Mouse (Mus musculus) layer of hippocampus, postnatal 25 days (tissue): ENCODE measurements around the gene Chpt1. TPM values are rescaled to one million over a fixed set of nuclear protein-coding genes. Genes with fewer than 3 reads are reported as not detected.

Source experiments
- DNase-seq, 2 experiments: peaks; one replicate each; pipeline ENCODE4 v3.0.0; 2022; ENCODE audit warnings: mixed read lengths in 2 of 2, low spot score in 1 of 2; ENCODE audit errors: extremely low spot score in 1 of 2
- total RNA-seq, 2 experiments: library from RNA; stranded (reverse); gene quantifications; 2 replicates each; pipeline ENCODE4 v1.2.3; 2021

Chpt1 gene
- total RNA-seq, 2 experiments from 2014 or later, result 40.0 to 40.5 TPM

GRCm38 (mm10) chr10:88409751-88410150 is 94.1 kb downstream of the Chpt1 start:
- DNase-seq, result no peak

DNA sequence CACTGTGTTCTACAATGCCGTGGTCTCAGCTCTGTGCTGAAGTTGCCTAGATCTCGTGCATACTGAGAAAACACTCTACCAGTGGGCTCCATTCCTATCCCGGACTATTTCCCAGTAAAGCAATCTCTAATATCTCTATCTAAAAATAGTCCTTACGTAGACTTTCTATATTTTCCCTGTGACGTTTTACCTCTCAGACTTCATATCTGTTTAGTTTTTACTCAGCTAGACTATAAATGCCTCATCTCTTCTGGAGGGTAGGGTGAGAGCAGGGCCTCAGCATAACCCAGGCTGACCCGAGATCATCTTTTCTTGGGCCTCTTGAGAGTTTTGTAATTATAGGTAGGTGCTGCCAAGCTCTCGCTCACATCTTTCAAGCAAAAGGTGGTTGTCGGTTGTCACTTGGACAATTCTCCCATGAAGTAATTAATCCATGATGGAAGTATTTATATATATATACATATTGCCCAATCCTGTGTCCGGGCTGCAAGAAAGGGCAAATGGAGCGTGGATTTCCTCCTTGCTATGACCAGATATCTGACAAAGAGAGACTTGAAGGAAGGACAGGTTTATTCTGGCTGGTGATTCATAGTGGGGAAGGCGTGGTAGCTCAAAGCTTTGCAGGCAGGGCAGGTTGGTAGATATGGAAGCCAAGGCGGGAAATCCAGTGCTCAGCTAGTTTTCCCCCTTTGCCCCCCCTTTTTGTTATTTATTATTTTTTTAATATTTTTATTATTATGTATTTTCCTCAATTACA is 95.8 kb downstream of the Chpt1 start:
- no peak for DNase-seq

- DNase-seq, result no peak
These were observed 98.1 kb downstream of the Chpt1 start for GRCm38 (mm10) chr10:88405812-88406211.

DNA sequence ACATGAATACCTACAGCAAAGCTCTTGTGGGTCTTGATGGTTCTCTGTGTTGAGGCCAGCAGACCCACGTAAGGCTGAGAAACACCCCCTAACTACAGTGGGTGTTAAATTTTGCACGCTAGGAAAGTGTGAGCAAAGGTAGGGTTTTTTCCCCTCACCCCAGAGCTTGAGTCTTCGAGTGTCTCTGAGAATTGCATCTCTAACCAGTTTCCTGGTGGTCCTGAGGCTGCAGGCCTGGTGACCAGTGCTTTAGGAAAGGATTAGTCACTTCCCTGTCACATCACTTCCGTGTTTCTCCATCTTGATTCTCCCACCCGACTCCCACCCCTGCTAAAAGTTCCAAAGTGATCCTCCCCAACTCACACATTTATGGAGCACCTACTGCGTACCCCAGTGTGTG is 99.7 kb downstream of the Chpt1 start:
- no peak for DNase-seq

DNA sequence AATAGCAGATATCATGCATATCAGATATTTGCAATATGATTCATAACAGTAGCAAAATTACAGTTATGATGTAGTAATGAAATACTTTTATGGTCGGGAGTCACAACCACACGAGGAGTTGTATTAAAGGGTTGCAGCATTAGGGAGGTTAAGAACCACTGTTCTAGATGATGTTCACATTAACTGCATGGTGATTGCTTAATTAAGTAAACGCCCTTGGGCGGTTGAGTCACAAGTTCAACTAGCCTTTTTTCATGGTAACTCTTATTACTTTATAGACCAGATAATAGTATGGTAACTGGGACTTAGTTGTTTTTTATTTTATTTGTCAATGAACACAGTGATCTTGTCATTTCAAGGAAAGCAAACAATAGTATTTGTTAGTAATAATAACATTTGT is 100.9 kb downstream of the Chpt1 start:
- DNase-seq, result no peak

Other genes starting within 250 kb of the Chpt1 start
- gene Dram1, start 125.0 kb downstream of the Chpt1 start, total RNA-seq, result 1 to 10 TPM; 1.1 to 1.5 TPM
- gene Gnptab, start 124.9 kb downstream of the Chpt1 start, total RNA-seq, result 10 to 100 TPM; 73.6 to 82.2 TPM
- gene Sycp3, start 44.5 kb downstream of the Chpt1 start, total RNA-seq, result 1 to 10 TPM in 1 of 2 experiments, under 1 TPM in 1; 0.66 to 1.1 TPM
- gene Mybpc1, start 101.1 kb upstream of the Chpt1 start, total RNA-seq, result 1 to 10 TPM in 1 of 2 experiments, under 1 TPM in 1; 0.96 to 1.4 TPM
- not detected for gene Spic, start 180.9 kb upstream of the Chpt1 start, total RNA-seq
- gene Arl1, start 226.8 kb upstream of the Chpt1 start, total RNA-seq, result 100 to 1,000 TPM; 131 to 142 TPM